Mouse (Mus musculus) forebrain, embryonic 13.5 days (tissue): ENCODE data around the gene Mpi. TPM values are rescaled to one million over a fixed set of nuclear protein-coding genes. Genes with fewer than 3 reads are reported as not detected.

Experiments used
- ATAC-seq: fragments of 200-750 bp; cut with Nextera tagmentation; 2 replicates; pipeline ENCODE4 v1.8.0; 2017
- H3K27ac ChIP-seq: fragments of 300-500 bp; sonication (generic); 2 replicates; pipeline ENCODE4 v1.5.1; 2015; ENCODE audit warnings: inconsistent platforms, mild to moderate bottlenecking, moderate library complexity
- H3K27me3 ChIP-seq: fragments of 300-500 bp; sonication (generic); 2 replicates; pipeline ENCODE4 v1.6.1; 2015; ENCODE audit warnings: mild to moderate bottlenecking, inconsistent platforms
- H3K36me3 ChIP-seq: fragments of 300-500 bp; sonication (generic); 2 replicates; pipeline ENCODE4 v1.6.1; 2015; ENCODE audit warnings: mild to moderate bottlenecking, inconsistent platforms; ENCODE audit not compliant: poor library complexity, severe bottlenecking
- H3K4me1 ChIP-seq: fragments of 300-500 bp; sonication (generic); 2 replicates; pipeline ENCODE4 v1.6.1; 2015; ENCODE audit warnings: inconsistent platforms
- H3K4me2 ChIP-seq: fragments of 300-500 bp; sonication (generic); 2 replicates; pipeline ENCODE4 v1.6.1; 2015; ENCODE audit warnings: inconsistent platforms, mild to moderate bottlenecking, moderate library complexity
- H3K4me3 ChIP-seq: fragments of 300-500 bp; sonication (generic); 2 replicates; pipeline ENCODE4 v1.5.1; 2015; ENCODE audit warnings: mild to moderate bottlenecking, inconsistent platforms
- H3K9ac ChIP-seq: fragments of 300-500 bp; sonication (generic); 2 replicates; pipeline ENCODE4 v1.6.1; 2015; ENCODE audit warnings: mild to moderate bottlenecking, inconsistent platforms
- H3K9me3 ChIP-seq: fragments of 300-500 bp; sonication (generic); replicated peaks from 2 replicates; pipeline ENCODE4 v1.6.1; 2016; ENCODE audit warnings: inconsistent platforms
- WGBS: fragments of 180-500 bp; shearing (Covaris S2); methylation state at CpG from one replicate; pipeline ENCODE4 v1.1.7; 2015; 5-methylcytosine and 5-hydroxymethylcytosine counted together
- polyA plus RNA-seq: library from polyadenylated mRNA; unstranded; fragments of >200 nt; fragmentation: Nextera tagmentation; extraction: Ambion mirVana; gene quantifications from 2 replicates; pipeline ENCODE4 v1.2.1, GENCODE M21; 2015

Gene Mpi
- polyA plus RNA-seq, 1 experiment from 2014 or later: 63.2 TPM

DNA sequence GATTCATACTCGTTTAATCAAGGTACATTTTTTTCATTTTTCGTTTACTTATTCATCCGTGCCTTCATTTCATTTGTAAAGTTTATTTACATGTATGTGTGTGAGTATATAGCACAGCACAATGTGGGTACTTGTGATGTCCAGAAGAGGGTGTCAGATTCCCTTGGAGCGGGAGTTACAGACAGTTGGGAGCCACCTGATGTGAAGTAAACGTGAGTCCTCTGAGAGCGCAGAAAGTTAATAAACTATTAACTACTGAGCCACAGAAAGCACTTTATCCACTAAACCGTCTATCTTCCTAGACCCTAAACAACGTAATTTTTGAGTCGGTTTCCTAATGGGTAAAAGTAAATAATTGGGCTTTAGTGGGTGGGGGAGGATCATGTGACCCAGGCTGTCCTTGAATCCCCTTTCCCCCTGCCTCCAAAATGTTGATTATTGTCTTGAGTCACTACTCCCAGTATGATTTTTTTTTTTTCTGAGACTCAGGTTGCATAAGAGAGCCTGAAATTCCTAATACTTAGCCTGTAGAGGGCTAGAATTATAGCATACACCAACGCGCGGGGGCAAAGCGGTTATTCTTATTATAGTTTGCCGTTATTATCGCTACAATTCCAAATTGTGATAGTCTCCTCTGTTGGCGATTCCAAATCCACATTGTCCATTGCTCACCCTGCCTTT lies 32.0 kb downstream of the Mpi start:
- WGBS: 23% methylated on average over 16 of the region's 16 CpGs
- Histone ChIP-seq H3K4me3 (peak overlapping the region; percentile 97), H3K27me3 (no peaks in the 10 kb centered on the region), H3K4me2 (peak overlapping the region; percentile 74), H3K36me3 (no peaks in the 10 kb centered on the region), H3K9me3 (no peaks in the 10 kb centered on the region), H3K27ac (peak overlapping the region; percentile 85), H3K9ac (peak overlapping the region; percentile 99), H3K4me1 (peaks cover 36% of the 10 kb centered on the region)
- ATAC-seq: peak; percentile 46

GRCm38 (mm10) chr9:57517113-57517512 lies 35.5 kb downstream of the Mpi start:
- WGBS: 10% methylated on average over 3 of the region's 3 CpGs
- peak; percentile 17; the same call in 1 of the 2 replicates for ATAC-seq
- no peaks in the 10 kb centered on the region for H3K36me3 ChIP-seq
- peak overlapping the region; percentile 19 for H3K27ac ChIP-seq
- H3K4me2 ChIP-seq: no peak overlapping the region
- H3K9me3 ChIP-seq: no peaks in the 10 kb centered on the region
- H3K4me1 ChIP-seq: peaks cover 8% of the 10 kb centered on the region
- no peaks in the 10 kb centered on the region for H3K27me3 ChIP-seq
- no peak overlapping the region for H3K9ac ChIP-seq
- H3K4me3 ChIP-seq: no peak overlapping the region

- H3K4me2 ChIP-seq: no peak overlapping the region
- 65% methylated on average over 2 of the region's 2 CpGs for WGBS
- no peak for ATAC-seq
Observed at GRCm38 (mm10) chr9:57510577-57510976, 42.0 kb downstream of the Mpi start.

DNA sequence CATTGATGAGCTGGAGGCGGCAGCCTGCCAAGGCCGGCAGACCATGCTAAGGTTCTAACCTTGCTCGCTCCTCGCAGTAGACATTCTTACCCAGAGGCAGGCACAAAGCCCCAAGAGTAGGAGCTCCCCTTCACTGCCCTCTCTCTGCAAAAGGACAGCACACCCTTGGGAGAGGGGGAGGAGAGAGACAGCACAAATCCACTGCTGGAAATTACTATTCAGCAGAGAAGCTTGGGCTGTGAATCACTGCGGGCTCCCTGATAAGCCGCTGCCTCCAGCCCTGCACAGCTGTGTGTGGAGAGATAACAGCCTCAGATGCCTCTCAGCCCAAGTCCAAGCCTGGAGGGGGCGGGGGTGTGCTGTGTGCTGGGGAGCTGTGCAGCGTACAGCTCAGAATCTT lies 46.9 kb downstream of the Mpi start:
- Histone ChIP-seq H3K27ac (peak overlapping the region; percentile 78), H3K9ac (peak overlapping the region; percentile 41; the same call in 1 of the 2 replicates), H3K4me1 (peaks cover 54% of the 10 kb centered on the region), H3K36me3 (no peaks in the 10 kb centered on the region), H3K4me2 (peak overlapping the region; percentile 88), H3K4me3 (peak overlapping the region; percentile 7; the same call in 1 of the 2 replicates), H3K27me3 (peaks cover 54% of the 10 kb centered on the region), H3K9me3 (no peaks in the 10 kb centered on the region)
- WGBS: 3% methylated on average over 8 of the region's 8 CpGs
- ATAC-seq: peak; percentile 57

More at GRCm38 (mm10) chr9:57510577-57510976, 42.0 kb downstream of the Mpi start:
- no peaks in the 10 kb centered on the region for H3K36me3 ChIP-seq
- peaks cover 5% of the 10 kb centered on the region for H3K4me1 ChIP-seq
- no peak overlapping the region for H3K4me3 ChIP-seq
- H3K27ac ChIP-seq: no peak overlapping the region
- no peak overlapping the region for H3K9ac ChIP-seq
- peaks cover 15% of the 10 kb centered on the region for H3K27me3 ChIP-seq
- no peaks in the 10 kb centered on the region for H3K9me3 ChIP-seq

DNA sequence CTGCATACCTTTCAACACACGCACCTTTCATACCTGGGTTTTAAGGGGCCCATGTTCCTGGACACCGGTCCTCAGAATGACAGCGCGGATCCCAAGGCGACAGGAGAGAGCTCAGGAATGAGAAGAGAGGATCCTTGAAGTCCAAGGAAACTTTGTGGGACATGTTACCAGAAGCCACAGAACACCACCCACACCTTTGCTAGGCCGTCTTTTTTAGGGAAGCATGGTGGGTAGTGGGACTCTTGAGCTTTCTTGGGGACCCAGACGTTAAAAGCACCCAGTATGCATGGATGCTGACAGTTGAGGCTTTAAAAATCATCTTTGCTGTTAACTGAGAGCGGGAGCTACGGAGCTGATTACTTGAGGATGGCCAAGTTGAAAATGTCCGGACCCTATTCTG lies 47.7 kb downstream of the Mpi start:
- Histone ChIP-seq H3K27me3 (peaks cover 62% of the 10 kb centered on the region), H3K4me1 (peaks cover 62% of the 10 kb centered on the region), H3K27ac (no peak overlapping the region), H3K36me3 (no peaks in the 10 kb centered on the region), H3K9me3 (no peaks in the 10 kb centered on the region), H3K9ac (no peak overlapping the region), H3K4me3 (peak overlapping the region; percentile 45), H3K4me2 (peak overlapping the region; percentile 88)
- no peak for ATAC-seq
- WGBS: 53% methylated on average over 10 of the region's 10 CpGs

DNA sequence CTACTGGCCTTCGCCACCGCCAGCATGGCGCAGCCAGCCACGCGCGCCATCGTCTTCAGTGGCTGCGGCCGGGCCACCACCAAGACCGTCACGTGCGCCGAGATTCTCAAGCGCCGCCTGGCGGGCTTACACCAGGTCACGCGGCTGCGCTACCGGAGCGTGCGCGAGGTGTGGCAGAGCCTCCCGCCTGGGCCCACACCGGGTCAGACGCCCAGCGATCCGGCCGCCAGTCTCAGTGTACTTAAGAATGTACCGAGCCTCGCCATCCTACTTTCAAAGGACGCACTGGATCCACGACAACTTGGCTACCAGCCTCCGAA lies 48.2 kb downstream of the Mpi start:
- Histone ChIP-seq H3K4me2 (peak overlapping the region; percentile 88), H3K4me1 (peaks cover 62% of the 10 kb centered on the region), H3K4me3 (peak overlapping the region; percentile 45), H3K9ac (peak overlapping the region; percentile 51), H3K9me3 (no peaks in the 10 kb centered on the region), H3K27me3 (peaks cover 67% of the 10 kb centered on the region), H3K36me3 (no peaks in the 10 kb centered on the region), H3K27ac (no peak overlapping the region)
- peak; percentile 50 for ATAC-seq
- WGBS: under 1% methylated on average over 34 of the region's 34 CpGs

DNA sequence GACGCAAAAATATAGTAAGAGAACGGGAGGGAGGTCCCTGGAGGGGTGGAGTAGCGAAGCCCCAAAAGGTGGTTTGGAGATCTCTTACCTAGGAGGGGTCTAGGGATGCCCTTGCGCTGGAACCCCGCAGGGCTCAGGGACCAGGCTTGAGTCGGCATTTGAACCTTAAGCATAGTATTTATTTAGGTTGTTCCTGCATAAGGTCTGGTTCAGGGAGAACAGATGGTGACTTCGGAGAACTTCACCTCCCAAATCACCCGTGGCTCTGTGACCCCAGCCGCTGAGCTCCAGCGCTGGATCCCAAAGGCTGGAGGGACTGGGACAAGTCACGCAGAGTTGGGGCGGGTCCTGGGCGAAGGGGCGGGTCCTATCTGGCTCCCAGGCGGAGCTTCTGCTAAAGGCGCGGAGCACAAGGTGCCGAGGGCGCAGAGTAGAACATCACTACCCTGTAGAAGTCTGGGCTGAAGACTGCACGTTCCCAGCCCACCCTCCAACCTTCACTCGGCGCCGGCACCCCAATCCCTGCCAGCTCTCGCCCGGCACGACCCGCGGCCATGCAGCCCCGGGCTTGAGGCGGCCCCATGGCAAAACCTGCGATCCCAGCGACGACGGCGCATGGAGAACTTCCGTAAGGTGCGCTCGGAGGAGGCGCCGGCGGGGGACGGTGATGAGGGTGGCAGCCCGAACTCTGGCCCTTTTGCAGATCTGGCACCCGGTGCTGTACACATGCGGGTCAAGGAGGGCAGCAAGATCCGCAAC lies 48.8 kb downstream of the Mpi start, which contains the start of gene Rpp25:
Gene Rpp25, plus strand, starts transcription at position 405 of the 759 bp plus-strand sequence.
- Histone ChIP-seq H3K27ac (peak within 1 kb of the TSS; percentile 97), H3K27me3 (peaks cover 67% of the 10 kb centered on the region), H3K9ac (peak within 1 kb of the TSS; percentile 51), H3K9me3 (no peaks in the 10 kb centered on the region), H3K4me1 (peaks cover 64% of the 10 kb centered on the region), H3K4me3 (peak within 1 kb of the TSS; percentile 45), H3K36me3 (no peaks in the 10 kb centered on the region), H3K4me2 (peak within 1 kb of the TSS; percentile 88)
- ATAC-seq: peak; percentile 61
- under 1% methylated on average over 43 of the region's 46 CpGs for WGBS

DNA sequence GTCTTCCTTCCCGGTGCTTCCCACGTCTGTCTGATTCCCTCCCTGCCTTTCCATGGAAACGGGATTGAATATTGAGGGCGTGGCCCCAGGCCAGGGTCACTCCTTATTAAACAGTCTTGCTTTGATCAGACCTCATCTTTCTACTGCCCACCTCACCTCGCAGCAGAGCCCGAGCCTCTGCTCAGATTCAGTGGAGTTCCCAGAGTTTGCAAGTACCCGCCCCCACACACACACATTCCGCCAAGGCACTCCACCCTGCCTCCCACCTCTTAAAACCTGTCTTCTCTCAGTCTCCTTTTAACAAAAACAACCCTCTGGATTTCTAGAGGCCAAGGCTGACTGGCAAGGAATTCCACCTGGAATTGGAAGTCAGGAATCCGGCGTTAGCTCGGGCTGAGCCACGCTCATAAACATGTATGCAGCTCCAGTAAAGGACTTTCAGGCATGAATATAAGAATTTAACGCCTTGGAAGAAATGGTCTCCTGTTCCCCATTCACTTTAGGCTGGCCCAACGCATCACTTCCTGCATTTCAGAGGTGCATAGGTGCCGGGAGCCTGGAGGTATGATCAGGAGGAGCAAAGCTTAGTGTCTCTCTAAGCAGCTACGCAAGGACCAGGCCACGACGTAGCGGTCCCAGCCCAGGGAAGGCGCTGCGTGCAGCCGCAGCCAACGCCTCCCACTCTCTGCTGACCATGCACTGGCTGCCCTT lies 49.5 kb downstream of the Mpi start:
- no peaks in the 10 kb centered on the region for H3K9me3 ChIP-seq
- no peaks in the 10 kb centered on the region for H3K36me3 ChIP-seq
- H3K4me1 ChIP-seq: peaks cover 71% of the 10 kb centered on the region
- 6% methylated on average over 23 of the region's 23 CpGs for WGBS
- H3K9ac ChIP-seq: peak overlapping the region; percentile 51
- peaks cover 67% of the 10 kb centered on the region for H3K27me3 ChIP-seq
- no peak for ATAC-seq
- peak overlapping the region; percentile 88 for H3K4me2 ChIP-seq
- H3K4me3 ChIP-seq: peak overlapping the region; percentile 45
- peak overlapping the region; percentile 97 for H3K27ac ChIP-seq

DNA sequence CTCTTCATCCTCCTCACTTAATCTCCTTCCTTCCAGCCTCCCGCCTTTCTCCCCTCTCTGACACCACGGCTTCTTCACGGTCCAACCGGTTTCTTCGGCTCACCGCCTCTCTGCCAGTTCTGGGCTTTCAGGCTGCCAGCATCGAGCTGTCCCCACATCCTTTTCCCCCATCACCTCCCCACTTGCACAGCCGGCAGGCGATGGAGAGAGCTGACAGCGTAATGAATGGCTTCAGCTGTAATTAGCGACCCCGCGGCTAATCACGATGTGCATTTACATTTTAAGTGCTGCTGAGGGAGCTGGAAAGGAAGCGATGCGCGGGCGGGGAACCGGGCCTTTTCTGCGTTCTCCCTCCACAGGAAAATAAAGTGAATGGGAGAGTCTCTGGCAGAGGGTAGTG lies 50.7 kb downstream of the Mpi start:
- peaks cover 65% of the 10 kb centered on the region for H3K27me3 ChIP-seq
- no peaks in the 10 kb centered on the region for H3K36me3 ChIP-seq
- H3K4me2 ChIP-seq: peak overlapping the region; percentile 88
- H3K9ac ChIP-seq: peak overlapping the region; percentile 65
- H3K9me3 ChIP-seq: no peaks in the 10 kb centered on the region
- ATAC-seq: peak; percentile 86
- WGBS: under 1% methylated on average over 20 of the region's 20 CpGs
- peak overlapping the region; percentile 45 for H3K4me3 ChIP-seq
- peak overlapping the region; percentile 97 for H3K27ac ChIP-seq
- H3K4me1 ChIP-seq: peaks cover 75% of the 10 kb centered on the region

DNA sequence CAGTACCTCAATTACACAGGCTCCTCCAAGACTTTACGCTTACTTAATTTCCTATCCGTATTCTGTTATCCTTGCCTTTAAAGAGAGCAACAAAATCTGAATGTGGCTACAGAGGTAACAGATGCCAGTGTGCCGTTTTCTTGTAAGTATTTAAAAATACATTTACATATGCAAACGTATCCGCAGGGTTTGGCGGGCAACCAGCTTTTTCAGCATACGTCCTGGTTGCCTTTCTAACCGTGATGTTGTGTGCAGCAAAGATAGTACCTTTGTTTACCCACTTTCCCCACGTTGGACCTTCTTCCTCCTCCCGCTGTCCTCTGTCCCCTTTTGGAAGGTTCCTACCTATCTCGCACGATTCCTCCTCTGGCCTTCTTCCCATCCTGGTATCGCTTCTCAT lies 51.1 kb downstream of the Mpi start:
- H3K27me3 ChIP-seq: peaks cover 61% of the 10 kb centered on the region
- peak overlapping the region; percentile 45 for H3K4me3 ChIP-seq
- no peaks in the 10 kb centered on the region for H3K36me3 ChIP-seq
- H3K9me3 ChIP-seq: no peaks in the 10 kb centered on the region
- peak overlapping the region; percentile 65 for H3K9ac ChIP-seq
- WGBS: 2% methylated on average over 13 of the region's 13 CpGs
- H3K27ac ChIP-seq: peak overlapping the region; percentile 97
- H3K4me2 ChIP-seq: peak overlapping the region; percentile 88
- ATAC-seq: peak; percentile 6; the same call in 1 of the 2 replicates
- H3K4me1 ChIP-seq: peaks cover 75% of the 10 kb centered on the region

GRCm38 (mm10) chr9:57498536-57498935 lies 54.0 kb downstream of the Mpi start:
- Histone ChIP-seq H3K27ac (peak overlapping the region; percentile 71), H3K4me2 (peak overlapping the region; percentile 5; the same call in 1 of the 2 replicates), H3K4me1 (peaks cover 49% of the 10 kb centered on the region)

DNA sequence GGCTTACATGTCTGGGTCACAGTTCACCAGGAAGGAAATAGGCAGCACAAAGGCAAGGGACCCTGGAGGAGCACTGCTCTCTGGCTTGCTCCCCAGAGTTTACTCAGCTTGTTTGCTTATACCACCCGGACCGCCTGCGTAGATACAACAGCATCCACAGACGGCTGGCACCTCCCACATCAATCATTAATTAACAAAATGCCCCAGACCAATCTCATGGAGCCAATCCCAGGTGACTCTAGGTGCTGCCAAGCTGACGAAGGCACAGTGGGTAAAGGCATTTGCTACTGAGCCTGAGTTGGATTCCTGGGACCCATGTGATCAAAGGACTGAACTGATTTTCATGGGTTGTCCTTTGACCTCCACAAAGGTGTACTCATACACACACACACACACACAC lies 55.3 kb downstream of the Mpi start:
- Histone ChIP-seq H3K4me1 (peaks cover 36% of the 10 kb centered on the region), H3K36me3 (no peaks in the 10 kb centered on the region), H3K27ac (no peak overlapping the region), H3K27me3 (peaks cover 19% of the 10 kb centered on the region), H3K9me3 (no peaks in the 10 kb centered on the region), H3K4me2 (no peak overlapping the region), H3K4me3 (no peak overlapping the region), H3K9ac (no peak overlapping the region)
- 78% methylated on average over 5 of the region's 5 CpGs for WGBS
- no peak for ATAC-seq

More at GRCm38 (mm10) chr9:57498536-57498935, 54.0 kb downstream of the Mpi start:
- Histone ChIP-seq H3K9me3 (no peaks in the 10 kb centered on the region), H3K9ac (no peak overlapping the region), H3K27me3 (peaks cover 32% of the 10 kb centered on the region), H3K4me3 (no peak overlapping the region), H3K36me3 (no peaks in the 10 kb centered on the region)
- 32% methylated on average over 7 of the region's 7 CpGs for WGBS
- ATAC-seq: no peak
